Mouse (Mus musculus) C2C12 (cell line): ENCODE data around the gene Nnmt.

Experiments
- CTCF ChIP-seq: IDR thresholded peaks from one replicate; pipeline ENCODE4 v1.5.1; 2011; ENCODE audit not compliant: control insufficient read depth, insufficient read depth, insufficient read length
- MYOG ChIP-seq: IDR thresholded peaks from one replicate; pipeline ENCODE4 v1.6.1; 2011; ENCODE audit not compliant: control insufficient read depth, insufficient read length; ENCODE audit errors: extremely low read depth
- USF1 ChIP-seq: IDR thresholded peaks from one replicate; pipeline ENCODE4 v1.6.1; 2011; ENCODE audit warnings: low read depth, mild to moderate bottlenecking, control low read depth, moderate library complexity

DNA sequence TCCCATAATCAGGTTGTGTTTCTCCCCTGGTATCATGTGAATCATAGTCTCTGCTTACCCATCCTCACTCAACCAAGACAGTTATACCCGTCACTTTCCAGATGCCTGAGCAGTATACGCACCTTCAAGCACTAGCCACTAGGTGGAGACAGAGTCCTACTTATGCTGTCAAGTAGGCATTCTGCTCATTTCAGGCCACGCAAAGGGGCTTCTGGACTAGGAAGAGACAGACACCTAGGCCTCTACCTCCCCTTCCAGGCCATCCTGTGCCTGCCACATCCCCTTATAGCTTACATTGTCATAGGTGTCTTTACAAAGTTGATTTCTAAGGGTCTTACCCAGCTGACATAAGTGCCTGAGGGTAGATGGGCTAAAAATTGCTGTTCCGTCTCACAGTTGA lies 41.3 kb upstream of the Nnmt start:
- no peak for TF ChIP-seq USF1
- TF ChIP-seq CTCF = peak; percentile 73
- no peak for TF ChIP-seq MYOG
